Mouse (Mus musculus) intestine, embryonic 14.5 days (tissue): Measurements from ENCODE around the gene Ifit1bl2. TPM values are rescaled to one million over a fixed set of nuclear protein-coding genes. Genes with fewer than 3 reads are reported as not detected.
"Not testable (repeated sequence)": the region's sequence is repeated elsewhere in the genome, so short reads cannot be mapped to it uniquely, and the experiment has no call there.

Experiments
- ATAC-seq: fragments of 200-750 bp; cut with Nextera tagmentation; replicated peaks from 2 replicates; pipeline ENCODE4 v1.8.0; 2017; ENCODE audit warnings: low read depth, moderate number of reproducible peaks, moderate TSS enrichment, moderate library complexity; ENCODE audit not compliant: low FRiP score, low TSS enrichment
- DNase-seq: peaks from one replicate; pipeline ENCODE4 v3.0.0-alpha.2; 2018; ENCODE audit warnings: low spot score
- H3K27ac ChIP-seq: fragments of 300-500 bp; sonication (generic); 2 replicates; pipeline ENCODE4 v1.5.1; 2014; ENCODE audit warnings: low read depth, mild to moderate bottlenecking, control low read depth
- H3K27me3 ChIP-seq: fragments of 300-500 bp; sonication (generic); replicated peaks from 2 replicates; pipeline ENCODE4 v1.6.1; 2014; ENCODE audit warnings: low read length, control low read depth; ENCODE audit not compliant: control insufficient read depth, insufficient read depth
- H3K36me3 ChIP-seq: fragments of 300-500 bp; sonication (generic); 2 replicates; pipeline ENCODE4 v1.6.1; 2014; ENCODE audit warnings: low read length, control low read depth; ENCODE audit not compliant: control insufficient read depth, insufficient read depth
- H3K4me1 ChIP-seq: fragments of 300-500 bp; sonication (generic); replicated peaks from 2 replicates; pipeline ENCODE4 v1.6.1; 2014; ENCODE audit warnings: low read length, control low read depth, mixed read lengths; ENCODE audit not compliant: control insufficient read depth, insufficient read depth
- H3K4me2 ChIP-seq: fragments of 300-500 bp; sonication (generic); 2 replicates; pipeline ENCODE4 v1.6.1; 2014; ENCODE audit warnings: low read length
- H3K4me3 ChIP-seq: fragments of 300-500 bp; sonication (generic); 2 replicates; pipeline ENCODE4 v1.5.1; 2014; ENCODE audit warnings: low read depth, low read length, control low read depth, mixed read lengths
- H3K9ac ChIP-seq: fragments of 300-500 bp; sonication (generic); 2 replicates; pipeline ENCODE4 v1.6.1; 2014; ENCODE audit warnings: mild to moderate bottlenecking, low read length
- H3K9me3 ChIP-seq: fragments of 300-500 bp; sonication (generic); 2 replicates; pipeline ENCODE4 v1.6.1; 2016; ENCODE audit warnings: low read length, control low read depth; ENCODE audit not compliant: control insufficient read depth
- whole genome bisulfite sequencing: fragments of 180-500 bp; shearing (Covaris S2); extraction: QIAGEN DNeasy Blood & Tissue Kit; methylation state at CpG from one replicate; pipeline ENCODE4 v1.1.7; 2014; 5-methylcytosine and 5-hydroxymethylcytosine counted together
- polyA plus RNA-seq: library from polyadenylated mRNA; unstranded; fragments of >200 nt; fragmentation: Nextera tagmentation; extraction: Ambion mirVana; gene quantifications from 2 replicates; pipeline ENCODE4 v1.2.1, GENCODE M21; 2014

The Ifit1bl2 gene
- polyA plus RNA-seq, 1 experiment from 2014 or later = 0.14 TPM

- ATAC-seq (no peak), DNase-seq (no peak)
- 87% methylated on average over 4 of the region's 4 CpGs for WGBS
- H3K9me3 ChIP-seq = no peaks in the 10 kb centered on the region
- H3K36me3 ChIP-seq = no peaks in the 10 kb centered on the region
- no peak overlapping the region for H3K4me3 ChIP-seq
- H3K4me1 ChIP-seq = no peaks in the 10 kb centered on the region
- H3K4me2 ChIP-seq = no peak overlapping the region
- no peak overlapping the region for H3K27ac ChIP-seq
- no peaks in the 10 kb centered on the region for H3K27me3 ChIP-seq
- H3K9ac ChIP-seq = no peak overlapping the region
These were observed 15.9 kb downstream of the Ifit1bl2 start for GRCm38 (mm10) chr19:34624663-34625062.

- no peaks in the 10 kb centered on the region for H3K36me3 ChIP-seq
- H3K27me3 ChIP-seq = no peaks in the 10 kb centered on the region
- H3K4me3 ChIP-seq = no peak overlapping the region
- H3K9ac ChIP-seq = no peak overlapping the region
- WGBS = 93% methylated on average over 6 of the region's 6 CpGs
- no peaks in the 10 kb centered on the region for H3K9me3 ChIP-seq
- H3K27ac ChIP-seq = no peak overlapping the region
- no peaks in the 10 kb centered on the region for H3K4me1 ChIP-seq
- H3K4me2 ChIP-seq = no peak overlapping the region
- DNase-seq (no peak), ATAC-seq (no peak)
These were observed 16.8 kb downstream of the Ifit1bl2 start for GRCm38 (mm10) chr19:34623781-34624180.

- 82% methylated on average over 5 of the region's 5 CpGs for WGBS
- H3K36me3 ChIP-seq = no peaks in the 10 kb centered on the region
- H3K27ac ChIP-seq = no peak overlapping the region
- ATAC-seq (no peak), DNase-seq (no peak)
- H3K9me3 ChIP-seq = no peaks in the 10 kb centered on the region
- H3K4me2 ChIP-seq = no peak overlapping the region
- H3K4me3 ChIP-seq = no peak overlapping the region
- no peaks in the 10 kb centered on the region for H3K27me3 ChIP-seq
- H3K4me1 ChIP-seq = no peaks in the 10 kb centered on the region
- H3K9ac ChIP-seq = no peak overlapping the region
These were observed 19.7 kb downstream of the Ifit1bl2 start for GRCm38 (mm10) chr19:34620871-34621270.

GRCm38 (mm10) chr19:34612243-34613001, 28.1 kb downstream of the Ifit1bl2 start:
- not testable (repeated sequence) for H3K9ac ChIP-seq, H3K36me3 ChIP-seq, H3K4me3 ChIP-seq, H3K27me3 ChIP-seq, ATAC-seq, H3K4me2 ChIP-seq, H3K27ac ChIP-seq, H3K9me3 ChIP-seq, DNase-seq, H3K4me1 ChIP-seq
- WGBS = 74% methylated on average over 5 of the region's 11 CpGs

GRCm38 (mm10) chr19:34610118-34610517, 30.4 kb downstream of the Ifit1bl2 start:
- H3K4me1 ChIP-seq, H3K9ac ChIP-seq, ATAC-seq, H3K36me3 ChIP-seq, H3K4me2 ChIP-seq, H3K27me3 ChIP-seq, H3K9me3 ChIP-seq, DNase-seq, H3K4me3 ChIP-seq, H3K27ac ChIP-seq: not testable (repeated sequence)
- 73% methylated on average over 3 of the region's 3 CpGs for WGBS

GRCm38 (mm10) chr19:34607237-34608051, 33.1 kb downstream of the Ifit1bl2 start, which contains the start of gene Ifit3b:
TSS of gene Ifit3b (plus strand) at chr19:34607970.
- 31% methylated on average over 4 of the region's 4 CpGs for WGBS
- H3K4me3 ChIP-seq, H3K4me2 ChIP-seq, H3K9me3 ChIP-seq, H3K27ac ChIP-seq, DNase-seq, H3K36me3 ChIP-seq, H3K9ac ChIP-seq, H3K4me1 ChIP-seq, H3K27me3 ChIP-seq: not testable (repeated sequence)
- ATAC-seq = peak; percentile 55; the same call in 1 of the 2 replicates

- no peak overlapping the region for H3K4me2 ChIP-seq
- H3K27ac ChIP-seq = no peak overlapping the region
- no peak overlapping the region for H3K4me3 ChIP-seq
- 90% methylated on average over 3 of the region's 3 CpGs for WGBS
- H3K9me3 ChIP-seq = no peaks in the 10 kb centered on the region
- no peaks in the 10 kb centered on the region for H3K27me3 ChIP-seq
- H3K9ac ChIP-seq = no peak overlapping the region
- DNase-seq = no peak
- no peaks in the 10 kb centered on the region for H3K36me3 ChIP-seq
- no peaks in the 10 kb centered on the region for H3K4me1 ChIP-seq
- ATAC-seq = no peak
These were observed 35.1 kb downstream of the Ifit1bl2 start for GRCm38 (mm10) chr19:34605472-34605871.

- not testable (repeated sequence) for DNase-seq, ATAC-seq, H3K4me1 ChIP-seq, H3K9ac ChIP-seq, H3K36me3 ChIP-seq, H3K9me3 ChIP-seq, H3K27me3 ChIP-seq, H3K4me3 ChIP-seq, H3K27ac ChIP-seq, H3K4me2 ChIP-seq
- 58% methylated on average over 1 of the region's 1 CpGs for WGBS
These were observed 38.7 kb downstream of the Ifit1bl2 start, which contains the start of gene Ifit1bl1 for GRCm38 (mm10) chr19:34601888-34602287. TSS of gene Ifit1bl1 (minus strand) at chr19:34601956.
